Mouse (Mus musculus) inflammation-experienced regulatory T-cells, adult 6 months (primary cell): ENCODE data around the gene 4933407L21Rik. TPM values are rescaled to one million over a fixed set of nuclear protein-coding genes. Genes with fewer than 3 reads are reported as not detected.

ENCODE experiments used
- ATAC-seq: one replicate; pipeline ENCODE4 v1.8.0; 2017
- polyA plus RNA-seq, 3 experiments: library from polyadenylated mRNA; unstranded; fragments of 100-300 nt; shearing (Covaris generic); gene quantifications; one replicate each; pipeline ENCODE4 v1.2.1; 2017

4933407L21Rik gene
- polyA plus RNA-seq = 1 to 10 TPM in 1 of 3 experiments, under 1 TPM in 2; 0.49 to 1.4 (median 0.60) TPM

GRCm38 (mm10) chr1:85928057-85928687 is at the start of gene 4933407L21Rik:
Gene 4933407L21Rik, plus strand, starts transcription at chr1:85928483.
- ATAC-seq = no peak

GRCm38 (mm10) chr1:85882003-85882402 is 46.3 kb upstream of the 4933407L21Rik start:
- ATAC-seq = no peak

GRCm38 (mm10) chr1:85887221-85887620 is 41.1 kb upstream of the 4933407L21Rik start:
- no peak for ATAC-seq

GRCm38 (mm10) chr1:85894231-85894747 is 34.0 kb upstream of the 4933407L21Rik start, which contains the start of gene Itm2c:
Gene Itm2c, plus strand, starts transcription at chr1:85894281.
- ATAC-seq = peak; percentile 60

- no peak for ATAC-seq
Observed at GRCm38 (mm10) chr1:85894748-85895360, 33.4 kb upstream of the 4933407L21Rik start.

GRCm38 (mm10) chr1:85895391-85895837 is 32.9 kb upstream of the 4933407L21Rik start:
- ATAC-seq = peak; percentile 68

- no peak for ATAC-seq
Observed at GRCm38 (mm10) chr1:85896110-85896509, 32.2 kb upstream of the 4933407L21Rik start.

- peak; percentile 72 for ATAC-seq
Observed at GRCm38 (mm10) chr1:85896781-85897700, 31.2 kb upstream of the 4933407L21Rik start.

- ATAC-seq = no peak
Observed at GRCm38 (mm10) chr1:85897901-85898760, 30.2 kb upstream of the 4933407L21Rik start.

GRCm38 (mm10) chr1:85898761-85899387 is 29.4 kb upstream of the 4933407L21Rik start:
- no peak for ATAC-seq

- ATAC-seq = no peak
Observed at GRCm38 (mm10) chr1:85899388-85899761, 28.9 kb upstream of the 4933407L21Rik start.

GRCm38 (mm10) chr1:85900521-85901333 is 27.6 kb upstream of the 4933407L21Rik start:
- no peak for ATAC-seq

- no peak for ATAC-seq
Observed at GRCm38 (mm10) chr1:85901516-85902107, 26.7 kb upstream of the 4933407L21Rik start.

GRCm38 (mm10) chr1:85902108-85902561 is 26.1 kb upstream of the 4933407L21Rik start:
- ATAC-seq = no peak

GRCm38 (mm10) chr1:85906892-85907291 is 21.4 kb upstream of the 4933407L21Rik start:
- ATAC-seq = no peak

- ATAC-seq = no peak
Observed at GRCm38 (mm10) chr1:85908754-85909590, 19.3 kb upstream of the 4933407L21Rik start.

- no peak for ATAC-seq
Observed at GRCm38 (mm10) chr1:85913078-85913755, 15.1 kb upstream of the 4933407L21Rik start.

GRCm38 (mm10) chr1:85915890-85916289 is 12.4 kb upstream of the 4933407L21Rik start:
- no peak for ATAC-seq
